Mouse (Mus musculus): ENCODE measurements around the gene BC025446. TPM values are rescaled to one million over a fixed set of nuclear protein-coding genes. Genes with fewer than 3 reads are reported as not detected.

The BC025446 gene
- polyA plus RNA-seq (2017; shearing (Covaris generic)): not detected

DNA sequence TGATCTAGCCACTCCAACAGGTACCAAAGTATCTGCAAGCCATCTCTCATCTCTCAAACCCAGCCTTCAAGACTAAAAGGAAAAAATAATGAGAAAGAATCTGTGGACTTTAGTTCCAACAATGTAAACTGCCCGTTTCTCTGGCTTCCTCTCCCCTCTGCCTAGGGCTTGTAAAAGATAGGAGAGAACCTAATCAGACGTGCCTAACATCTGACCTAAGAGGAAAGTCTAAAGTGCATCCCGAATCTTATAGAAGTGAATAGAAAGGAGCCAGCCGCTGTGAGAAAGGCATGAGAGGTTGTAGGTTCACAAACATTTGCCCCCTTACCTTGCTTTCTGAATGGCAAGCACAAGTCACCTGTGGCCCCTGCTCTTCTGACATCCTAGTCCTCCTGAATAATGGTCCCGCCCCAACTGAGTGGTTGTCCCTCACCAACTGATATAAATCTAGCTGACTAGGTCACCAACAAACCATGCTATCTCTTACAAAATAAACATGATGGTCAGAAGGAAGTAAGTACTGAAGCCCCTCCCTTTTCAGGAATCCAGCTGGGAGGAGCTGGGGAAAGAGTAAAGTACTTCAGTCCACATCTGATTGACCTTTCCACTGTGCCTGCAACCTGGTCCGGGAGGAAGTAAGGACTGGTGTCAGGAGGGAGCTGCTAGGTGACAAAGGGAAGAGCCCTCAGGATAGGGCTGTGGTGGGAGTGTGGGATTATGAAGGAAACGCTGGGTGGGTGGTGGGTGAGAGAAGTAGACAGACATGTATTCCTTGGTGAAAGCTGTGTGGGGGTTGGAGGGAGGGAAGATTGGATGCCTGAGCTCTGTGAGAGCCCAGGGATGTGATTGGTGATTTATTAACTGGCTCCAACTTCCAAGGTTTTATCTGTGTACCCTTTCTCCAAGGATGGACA lies at the start of gene BC025446:
Gene BC025446 (plus strand): TSS at position 599 of the 914 bp plus-strand sequence.

DNA sequence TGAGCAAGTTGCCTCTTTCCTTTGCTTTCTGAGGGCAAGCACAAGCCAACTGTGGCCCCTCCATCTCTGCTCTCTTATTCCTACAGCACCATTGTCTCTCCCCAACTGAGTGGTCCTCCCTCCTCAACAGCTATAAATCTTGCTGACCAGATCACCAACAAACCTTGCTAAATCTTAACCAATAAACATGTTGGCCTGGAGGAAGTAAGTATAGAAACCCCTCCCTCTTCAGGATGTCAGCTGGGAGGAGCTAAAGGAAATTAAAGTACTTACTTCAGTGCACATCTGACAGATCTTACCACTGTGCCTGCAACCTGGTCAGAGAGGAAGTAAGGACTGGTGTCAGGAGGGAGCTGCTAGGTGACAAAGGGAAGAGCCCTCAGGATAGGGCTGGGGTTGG lies 51.9 kb downstream of the BC025446 start, which contains the start of gene Ly6f:
Gene Ly6f (plus strand): TSS at position 301 of the 400 bp plus-strand sequence.

Other genes starting within 250 kb of the BC025446 start
- gene Ly6i, start 232.9 kb upstream of the BC025446 start, polyA plus RNA-seq (2017; shearing (Covaris generic)): 1.6 TPM
- 1,290 TPM for gene Ly6a, start 218.3 kb upstream of the BC025446 start, polyA plus RNA-seq (2017; shearing (Covaris generic))
- gene Ly6c1, start 167.5 kb upstream of the BC025446 start, polyA plus RNA-seq (2017; shearing (Covaris generic)): 248 TPM
- 49.3 TPM for gene Ly6c2, start 104.4 kb upstream of the BC025446 start, polyA plus RNA-seq (2017; shearing (Covaris generic))
- gene Ly6g, start 61.1 kb upstream of the BC025446 start, polyA plus RNA-seq (2017; shearing (Covaris generic)): not detected
- gene Ly6f, start 52.0 kb downstream of the BC025446 start, polyA plus RNA-seq (2017; shearing (Covaris generic)): not detected

Data from activated CD4-positive, CD25-positive, alpha-beta regulatory T cell, adult 9 weeks (primary cell).